Mouse (Mus musculus): ENCODE measurements around the gene Serpina3a. TPM values are rescaled to one million over a fixed set of nuclear protein-coding genes. Genes with fewer than 3 reads are reported as not detected.
A peak's percentile ranks its signal among the peaks of the same experiment; 100 is the strongest.
"Not testable (repeated sequence)": the region's sequence is repeated elsewhere in the genome, so short reads cannot be mapped to it uniquely, and the experiment has no call there.

Serpina3a gene
- polyA plus RNA-seq (2012; rRNA removed): 0.10 TPM in 1 of 2 replicates, not detected in the other

GRCm38 (mm10) chr12:104112333-104112732, at the start of gene Serpina3a:
Serpina3a (plus strand) TSS chr12:104112724.
- DNase-seq; H3K27me3 ChIP-seq (ENCODE audit: control insufficient read depth, insufficient read depth, low read length); H3K4me3 ChIP-seq (ENCODE audit: control insufficient read depth, insufficient read depth, low read length); H3K36me3 ChIP-seq (ENCODE audit: control insufficient read depth, insufficient read depth, low read length); H3K27ac ChIP-seq (ENCODE audit: control insufficient read depth, insufficient read depth, low read length); H3K4me1 ChIP-seq (replicated peaks; ENCODE audit: control insufficient read depth, insufficient read depth, low read length): not testable (repeated sequence)
- WGBS: 96% methylated on average over 11 of the region's 11 CpGs

DNA sequence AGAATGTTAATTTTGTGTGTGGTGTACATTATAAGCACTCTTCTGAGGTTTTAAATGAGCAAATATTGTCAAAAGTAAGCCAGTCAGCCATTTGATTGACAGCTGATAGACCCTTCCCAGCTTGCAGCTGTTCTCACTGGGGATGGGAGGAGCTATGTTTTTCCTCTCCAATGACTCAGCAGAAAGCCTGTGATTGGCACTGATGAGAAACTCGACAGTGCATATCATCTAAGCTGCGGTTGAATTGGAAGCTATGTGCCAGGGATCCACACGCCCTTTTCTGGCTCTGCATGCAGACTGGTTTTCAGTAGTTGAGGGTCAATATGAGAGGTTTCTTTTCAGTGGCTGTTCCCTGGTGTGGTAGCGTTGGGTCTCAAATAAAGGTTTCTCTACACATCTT, 48.0 kb upstream of the Serpina3a start:
- no peak for TF ChIP-seq CTCF (IDR thresholded peaks at IDR 0.05; ENCODE audit: borderline replicate concordance, control insufficient read depth, extremely low read depth, insufficient read depth, low read length, poor library complexity)
- TF ChIP-seq POLR2A (IDR thresholded peaks at IDR 0.05; ENCODE audit: control insufficient read depth, extremely low read depth, insufficient read depth, low read length, poor library complexity): no peak
- no peak for DNase-seq
- H3K4me3 ChIP-seq (ENCODE audit: control insufficient read depth, insufficient read depth, low read length): no peak overlapping the region
- H3K27ac ChIP-seq (ENCODE audit: control insufficient read depth, insufficient read depth, low read length): no peak overlapping the region
- no peaks in the 10 kb centered on the region for H3K27me3 ChIP-seq (ENCODE audit: control insufficient read depth, insufficient read depth, low read length)
- peaks cover 5% of the 10 kb centered on the region for H3K4me1 ChIP-seq (replicated peaks; ENCODE audit: control insufficient read depth, insufficient read depth, low read length)
- no peaks in the 10 kb centered on the region for H3K36me3 ChIP-seq (ENCODE audit: control insufficient read depth, insufficient read depth, low read length)
- WGBS: 32% methylated on average over 4 of the region's 4 CpGs

DNA sequence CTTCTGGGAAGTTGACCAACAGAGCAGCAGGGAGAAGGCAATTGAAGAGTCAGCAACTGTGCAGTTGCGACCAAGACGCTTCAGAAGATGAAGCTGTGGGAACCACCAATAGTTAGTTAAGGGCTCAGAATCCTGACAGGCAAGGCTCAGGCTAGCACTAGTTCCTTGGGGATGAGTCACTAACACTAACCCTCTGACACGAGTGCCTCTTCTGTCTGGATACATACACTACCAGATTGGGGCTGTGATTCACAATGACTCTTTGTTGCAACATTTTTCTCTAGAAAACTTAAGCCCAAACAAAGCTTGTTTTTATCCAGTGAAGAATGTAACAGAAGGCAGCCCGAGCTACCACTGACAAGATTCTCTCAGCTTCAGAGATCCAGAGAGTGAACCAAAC, 47.5 kb upstream of the Serpina3a start:
- no peak for DNase-seq
- 88% methylated on average over 4 of the region's 4 CpGs for WGBS

DNA sequence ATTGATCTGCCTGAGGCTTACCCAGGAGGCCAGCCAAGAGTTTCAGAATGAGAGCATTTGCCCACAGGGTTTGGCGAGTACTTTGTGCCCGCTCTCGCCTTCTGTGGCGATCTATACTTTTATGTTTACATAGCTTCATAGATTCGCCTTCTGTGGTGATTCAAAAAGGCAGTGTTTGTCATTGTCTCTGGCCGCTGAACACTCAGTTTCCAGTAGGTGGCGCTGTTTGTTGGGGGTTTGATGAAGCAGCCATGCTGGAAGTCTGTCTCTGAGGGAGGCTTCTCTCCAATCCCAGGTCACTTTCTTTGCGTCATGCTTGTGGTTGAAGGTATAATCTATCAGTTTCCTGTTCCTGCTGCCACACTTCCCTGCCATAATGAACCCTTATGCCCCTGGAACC, 46.3 kb upstream of the Serpina3a start:
- Histone ChIP-seq H3K4me1 (replicated peaks; ENCODE audit: control insufficient read depth, insufficient read depth, low read length) (peaks cover 5% of the 10 kb centered on the region), H3K4me3 (ENCODE audit: control insufficient read depth, insufficient read depth, low read length) (no peak overlapping the region), H3K27ac (ENCODE audit: control insufficient read depth, insufficient read depth, low read length) (no peak overlapping the region), H3K27me3 (ENCODE audit: control insufficient read depth, insufficient read depth, low read length) (no peaks in the 10 kb centered on the region), H3K36me3 (ENCODE audit: control insufficient read depth, insufficient read depth, low read length) (no peaks in the 10 kb centered on the region)
- 46% methylated on average over 8 of the region's 8 CpGs for WGBS
- TF ChIP-seq POLR2A (IDR thresholded peaks at IDR 0.05; ENCODE audit: control insufficient read depth, extremely low read depth, insufficient read depth, low read length, poor library complexity) (no peak), CTCF (IDR thresholded peaks at IDR 0.05; ENCODE audit: borderline replicate concordance, control insufficient read depth, extremely low read depth, insufficient read depth, low read length, poor library complexity) (no peak)
- DNase-seq: peak; percentile 34

More for the DNA sequence above, 47.5 kb upstream of the Serpina3a start:
- H3K27ac ChIP-seq (ENCODE audit: control insufficient read depth, insufficient read depth, low read length): no peak overlapping the region
- H3K4me3 ChIP-seq (ENCODE audit: control insufficient read depth, insufficient read depth, low read length): no peak overlapping the region
- H3K4me1 ChIP-seq (replicated peaks; ENCODE audit: control insufficient read depth, insufficient read depth, low read length): peaks cover 5% of the 10 kb centered on the region
- H3K27me3 ChIP-seq (ENCODE audit: control insufficient read depth, insufficient read depth, low read length): no peaks in the 10 kb centered on the region
- H3K36me3 ChIP-seq (ENCODE audit: control insufficient read depth, insufficient read depth, low read length): no peaks in the 10 kb centered on the region
- TF ChIP-seq CTCF (IDR thresholded peaks at IDR 0.05; ENCODE audit: borderline replicate concordance, control insufficient read depth, extremely low read depth, insufficient read depth, low read length, poor library complexity) (no peak), POLR2A (IDR thresholded peaks at IDR 0.05; ENCODE audit: control insufficient read depth, extremely low read depth, insufficient read depth, low read length, poor library complexity) (no peak)

DNA sequence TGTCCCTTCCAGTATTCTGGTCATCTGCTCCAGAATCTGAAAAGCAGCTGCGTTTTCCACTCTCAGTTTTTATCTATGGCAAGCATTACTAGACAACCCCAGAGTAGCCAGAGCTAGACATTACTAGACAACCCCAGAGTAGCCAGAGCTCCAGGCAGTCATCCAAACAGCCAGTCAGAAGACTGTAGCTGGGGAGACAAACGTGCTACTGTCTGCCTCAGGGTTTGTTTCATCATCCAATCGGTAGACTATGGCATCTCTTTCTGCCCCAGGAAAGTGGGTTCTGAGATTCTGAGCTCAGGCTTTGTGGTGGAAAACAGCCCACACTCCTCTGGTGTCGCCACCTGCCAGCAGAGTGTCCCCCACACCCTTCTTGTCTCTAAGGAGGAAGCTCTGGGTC, 45.0 kb upstream of the Serpina3a start:
- no peak for TF ChIP-seq CTCF (IDR thresholded peaks at IDR 0.05; ENCODE audit: borderline replicate concordance, control insufficient read depth, extremely low read depth, insufficient read depth, low read length, poor library complexity)
- TF ChIP-seq POLR2A (IDR thresholded peaks at IDR 0.05; ENCODE audit: control insufficient read depth, extremely low read depth, insufficient read depth, low read length, poor library complexity): no peak
- no peaks in the 10 kb centered on the region for H3K36me3 ChIP-seq (ENCODE audit: control insufficient read depth, insufficient read depth, low read length)
- no peak overlapping the region for H3K4me3 ChIP-seq (ENCODE audit: control insufficient read depth, insufficient read depth, low read length)
- H3K27me3 ChIP-seq (ENCODE audit: control insufficient read depth, insufficient read depth, low read length): no peaks in the 10 kb centered on the region
- whole genome bisulfite sequencing: 3% methylated on average over 4 of the region's 4 CpGs
- no peak for DNase-seq
- H3K4me1 ChIP-seq (replicated peaks; ENCODE audit: control insufficient read depth, insufficient read depth, low read length): no peaks in the 10 kb centered on the region; the same call in 1 of the 2 replicates
- no peak overlapping the region for H3K27ac ChIP-seq (ENCODE audit: control insufficient read depth, insufficient read depth, low read length)

DNA sequence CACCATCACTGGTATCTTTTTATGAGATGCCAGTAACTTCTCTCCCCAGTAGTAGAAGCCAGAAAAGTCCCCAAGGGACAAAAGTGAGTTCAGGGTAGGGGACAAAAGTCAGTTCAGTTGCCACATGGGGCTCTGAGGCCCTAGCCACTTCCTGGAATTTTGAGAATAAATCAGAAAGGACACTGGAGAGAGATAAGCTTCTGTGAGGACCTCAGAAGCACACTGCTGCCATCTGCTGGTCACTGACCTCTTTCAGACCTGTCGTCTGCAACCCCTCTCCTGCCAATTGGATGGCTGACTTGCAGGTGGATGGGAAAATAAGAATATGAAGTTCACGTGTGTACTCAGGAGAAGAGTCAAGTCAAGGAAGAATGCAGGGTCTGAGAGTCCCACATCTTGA, 42.9 kb upstream of the Serpina3a start:
- Histone ChIP-seq H3K27ac (ENCODE audit: control insufficient read depth, insufficient read depth, low read length) (no peak overlapping the region), H3K27me3 (ENCODE audit: control insufficient read depth, insufficient read depth, low read length) (no peaks in the 10 kb centered on the region), H3K36me3 (ENCODE audit: control insufficient read depth, insufficient read depth, low read length) (no peaks in the 10 kb centered on the region), H3K4me1 (replicated peaks; ENCODE audit: control insufficient read depth, insufficient read depth, low read length) (no peaks in the 10 kb centered on the region; the same call in 1 of the 2 replicates), H3K4me3 (ENCODE audit: control insufficient read depth, insufficient read depth, low read length) (no peak overlapping the region)
- TF ChIP-seq POLR2A (IDR thresholded peaks at IDR 0.05; ENCODE audit: control insufficient read depth, extremely low read depth, insufficient read depth, low read length, poor library complexity) (no peak), CTCF (IDR thresholded peaks at IDR 0.05; ENCODE audit: borderline replicate concordance, control insufficient read depth, extremely low read depth, insufficient read depth, low read length, poor library complexity) (no peak; the same call in 1 of the 2 replicates)
- peak; percentile 33 for DNase-seq
- WGBS: 5% methylated on average over 2 of the region's 2 CpGs

DNA sequence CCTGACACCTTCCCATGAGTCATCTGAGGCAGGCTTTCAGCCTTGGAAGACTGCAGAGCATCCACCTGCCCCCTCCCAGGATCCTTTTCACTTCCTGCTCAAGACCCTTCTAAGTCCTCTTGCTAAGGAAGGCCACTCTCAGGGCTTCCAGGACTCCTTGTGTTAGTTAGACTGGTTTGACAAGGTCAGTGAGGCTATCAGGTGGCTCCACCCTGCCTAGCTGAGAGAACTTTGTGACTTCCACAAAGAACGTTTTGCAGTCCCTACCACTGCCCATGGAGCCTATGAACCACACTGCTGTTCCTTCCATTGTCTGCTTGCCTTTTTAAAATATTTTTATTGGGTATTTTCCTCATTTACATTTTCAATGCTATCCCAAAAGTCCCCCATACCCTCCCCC, 40.8 kb upstream of the Serpina3a start:
- no peaks in the 10 kb centered on the region for H3K27me3 ChIP-seq (ENCODE audit: control insufficient read depth, insufficient read depth, low read length)
- no peak overlapping the region for H3K4me3 ChIP-seq (ENCODE audit: control insufficient read depth, insufficient read depth, low read length)
- no peaks in the 10 kb centered on the region for H3K36me3 ChIP-seq (ENCODE audit: control insufficient read depth, insufficient read depth, low read length)
- no peak overlapping the region for H3K27ac ChIP-seq (ENCODE audit: control insufficient read depth, insufficient read depth, low read length)
- H3K4me1 ChIP-seq (replicated peaks; ENCODE audit: control insufficient read depth, insufficient read depth, low read length): no peaks in the 10 kb centered on the region; the same call in 1 of the 2 replicates
- TF ChIP-seq POLR2A (IDR thresholded peaks at IDR 0.05; ENCODE audit: control insufficient read depth, extremely low read depth, insufficient read depth, low read length, poor library complexity) (no peak), CTCF (IDR thresholded peaks at IDR 0.05; ENCODE audit: borderline replicate concordance, control insufficient read depth, extremely low read depth, insufficient read depth, low read length, poor library complexity) (no peak)
- 47% methylated on average over 1 of the region's 1 CpGs for WGBS
- no peak for DNase-seq
